Mouse (Mus musculus): ENCODE data around the gene Plod3. TPM values are rescaled to one million over a fixed set of nuclear protein-coding genes. Genes with fewer than 3 reads are reported as not detected.

The Plod3 gene
- polyA plus RNA-seq, 1 experiment, result 120 TPM

DNA sequence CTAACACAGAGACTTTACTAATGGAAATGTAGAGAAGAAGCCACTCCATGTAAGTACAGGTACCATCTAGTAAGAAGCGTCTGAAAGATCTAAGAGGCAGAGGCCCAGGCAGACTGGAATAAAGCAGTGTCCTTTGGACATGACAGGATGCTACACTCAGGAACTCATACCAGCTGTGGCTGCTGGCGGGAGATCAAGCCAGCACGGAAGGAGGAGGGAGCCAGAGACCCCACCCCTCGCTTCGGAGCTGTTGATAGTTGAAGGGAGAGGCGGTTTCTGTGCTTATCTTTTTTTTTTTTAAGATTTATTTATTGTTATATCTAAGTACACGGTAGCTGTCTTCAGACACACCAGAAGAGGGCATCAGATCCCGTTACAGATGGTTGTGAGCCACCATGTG is 20.5 kb downstream of the Plod3 start:
- TF ChIP-seq CTCF (IDR thresholded peaks at IDR 0.05; ENCODE audit: borderline replicate concordance, insufficient read depth, low read length) (no peak), POLR2A (IDR thresholded peaks at IDR 0.05; ENCODE audit: low read depth, low read length) (no peak)
- no peak overlapping the region for H3K4me3 ChIP-seq (ENCODE audit: insufficient read depth, low read length)
- no peaks in the 10 kb centered on the region for H3K4me1 ChIP-seq (ENCODE audit: control insufficient read depth, insufficient read depth, low read length)
- no peak overlapping the region for H3K27ac ChIP-seq (ENCODE audit: insufficient read depth, low read length)

GRCm38 (mm10) chr5:137009988-137010387 is 23.2 kb downstream of the Plod3 start:
- TF ChIP-seq POLR2A (IDR thresholded peaks at IDR 0.05; ENCODE audit: low read depth, low read length), result no peak
- no peak for TF ChIP-seq CTCF (IDR thresholded peaks at IDR 0.05; ENCODE audit: borderline replicate concordance, insufficient read depth, low read length)
- Histone ChIP-seq H3K4me1 (ENCODE audit: control insufficient read depth, insufficient read depth, low read length) (peaks cover 5% of the 10 kb centered on the region), H3K4me3 (ENCODE audit: insufficient read depth, low read length) (no peak overlapping the region), H3K27ac (ENCODE audit: insufficient read depth, low read length) (no peak overlapping the region)

DNA sequence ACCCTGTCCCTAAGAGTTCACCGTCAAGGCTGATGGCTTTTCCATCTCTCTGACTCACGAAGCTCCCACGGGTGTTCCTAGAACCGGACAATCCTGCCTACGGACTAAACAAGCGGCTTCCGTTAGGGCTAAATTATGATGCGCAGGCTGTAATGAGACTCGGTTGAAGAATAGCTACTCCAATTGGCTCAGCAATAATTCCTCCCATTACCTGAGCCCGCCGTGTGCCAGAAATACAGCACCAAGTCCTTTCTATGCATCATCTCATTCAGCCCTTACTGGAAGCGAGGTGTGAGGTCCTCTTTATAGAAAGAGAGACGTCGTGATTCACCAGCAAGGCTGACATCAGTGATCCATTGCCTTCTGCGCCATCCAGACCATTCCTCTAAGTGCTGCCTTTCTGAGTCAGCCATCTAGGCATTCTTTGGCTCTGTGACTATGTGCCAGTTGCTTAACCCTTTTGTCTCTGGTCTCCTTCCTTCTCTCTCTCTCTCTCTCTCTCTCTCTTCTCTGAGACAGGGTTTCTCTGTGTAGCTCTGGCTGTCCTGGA is 25.7 kb downstream of the Plod3 start:
- Histone ChIP-seq H3K4me3 (ENCODE audit: insufficient read depth, low read length) (no peak overlapping the region), H3K27ac (ENCODE audit: insufficient read depth, low read length) (peak overlapping the region; percentile 2; the same call in 1 of the 2 replicates), H3K4me1 (ENCODE audit: control insufficient read depth, insufficient read depth, low read length) (peaks cover 9% of the 10 kb centered on the region)
- TF ChIP-seq POLR2A (IDR thresholded peaks at IDR 0.05; ENCODE audit: low read depth, low read length) (no peak), CTCF (IDR thresholded peaks at IDR 0.05; ENCODE audit: borderline replicate concordance, insufficient read depth, low read length) (no peak)

DNA sequence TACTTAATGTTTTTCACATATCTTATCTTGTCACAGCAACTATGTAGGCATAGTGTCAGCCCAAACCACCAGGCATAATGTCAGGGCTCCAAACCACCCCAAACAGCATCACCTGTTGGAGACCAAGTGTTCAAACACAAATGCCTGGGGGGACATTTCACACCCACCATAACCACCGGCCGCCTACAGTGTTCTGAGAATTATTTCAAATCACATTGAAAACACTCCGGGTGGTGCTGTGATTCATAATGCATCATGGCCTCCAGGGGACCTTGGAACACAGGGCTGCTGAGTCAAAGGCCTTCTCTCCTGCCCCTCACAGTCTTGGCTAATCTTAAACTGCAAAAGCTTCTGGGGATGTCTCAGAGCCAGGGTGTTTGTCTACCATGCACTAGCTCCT is 29.1 kb downstream of the Plod3 start:
- Histone ChIP-seq H3K4me1 (ENCODE audit: control insufficient read depth, insufficient read depth, low read length) (peaks cover 9% of the 10 kb centered on the region), H3K27ac (ENCODE audit: insufficient read depth, low read length) (peak overlapping the region; percentile 78), H3K4me3 (ENCODE audit: insufficient read depth, low read length) (no peak overlapping the region)
- no peak for TF ChIP-seq CTCF (IDR thresholded peaks at IDR 0.05; ENCODE audit: borderline replicate concordance, insufficient read depth, low read length)
- no peak for TF ChIP-seq POLR2A (IDR thresholded peaks at IDR 0.05; ENCODE audit: low read depth, low read length)

GRCm38 (mm10) chr5:137024318-137024717 is 37.5 kb downstream of the Plod3 start:
- H3K27ac ChIP-seq (ENCODE audit: insufficient read depth, low read length), result no peak overlapping the region
- 0 out of 2 replicates have a peak, but pooled peaks cover 1% of the 10 kb centered on the region for H3K4me1 ChIP-seq (ENCODE audit: control insufficient read depth, insufficient read depth, low read length)
- TF ChIP-seq POLR2A (IDR thresholded peaks at IDR 0.05; ENCODE audit: low read depth, low read length) (no peak), CTCF (IDR thresholded peaks at IDR 0.05; ENCODE audit: borderline replicate concordance, insufficient read depth, low read length) (no peak)

DNA sequence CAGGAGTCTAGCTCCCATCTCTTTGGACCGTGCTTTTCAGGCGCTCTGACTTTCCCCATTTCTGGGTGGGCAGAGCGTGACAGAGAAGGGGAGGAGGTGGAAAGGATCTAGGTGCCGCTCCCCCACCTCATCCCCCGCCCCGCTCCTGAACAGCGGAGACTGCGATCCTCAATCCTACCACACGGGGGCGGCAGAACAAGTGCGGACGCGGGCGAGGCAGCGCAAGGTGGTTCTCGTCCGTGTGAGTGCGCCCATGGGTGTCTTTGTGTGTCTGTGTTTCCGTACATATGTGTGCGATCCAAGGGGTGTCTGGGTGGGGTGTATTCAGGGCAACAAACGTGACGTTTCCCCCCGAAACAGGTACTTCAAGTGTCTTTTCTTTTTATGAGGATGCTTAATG is 38.3 kb downstream of the Plod3 start:
- peak; percentile 98 for TF ChIP-seq CTCF (IDR thresholded peaks at IDR 0.05; ENCODE audit: borderline replicate concordance, insufficient read depth, low read length)
- TF ChIP-seq POLR2A (IDR thresholded peaks at IDR 0.05; ENCODE audit: low read depth, low read length), result no peak
- no peak overlapping the region for H3K4me3 ChIP-seq (ENCODE audit: insufficient read depth, low read length)
- 0 out of 2 replicates have a peak, but pooled peaks cover 4% of the 10 kb centered on the region for H3K4me1 ChIP-seq (ENCODE audit: control insufficient read depth, insufficient read depth, low read length)
- no peak overlapping the region for H3K27ac ChIP-seq (ENCODE audit: insufficient read depth, low read length)

More at GRCm38 (mm10) chr5:137024318-137024717, 37.5 kb downstream of the Plod3 start:
- no peak overlapping the region for H3K4me3 ChIP-seq (ENCODE audit: insufficient read depth, low read length)

DNA sequence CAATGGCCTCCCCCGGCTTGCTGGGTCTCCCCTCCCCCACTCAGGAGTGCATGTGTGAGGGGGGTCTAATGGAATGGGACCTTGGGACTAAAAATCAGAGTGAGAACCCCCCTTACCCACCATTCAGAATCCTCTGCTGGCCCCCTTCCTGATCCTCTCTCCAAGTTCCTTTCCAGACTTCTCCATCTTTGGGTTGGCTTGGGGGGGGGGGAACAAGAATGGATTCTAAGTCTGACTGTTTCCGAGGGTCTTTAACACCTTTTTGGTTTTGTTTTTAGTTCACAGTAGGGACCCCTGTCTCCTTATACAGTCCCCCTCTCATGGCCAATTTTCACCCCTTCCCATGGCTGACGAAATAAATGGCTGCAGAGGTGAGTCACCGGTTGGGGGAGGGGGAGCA is 39.3 kb downstream of the Plod3 start, which contains the start of gene Vgf:
Vgf (plus strand) TSS at position 301 of the 400 bp plus-strand sequence.
- H3K4me1 ChIP-seq (ENCODE audit: control insufficient read depth, insufficient read depth, low read length), result 0 out of 2 replicates have a peak, but pooled peaks cover 4% of the 10 kb centered on the region
- H3K4me3 ChIP-seq (ENCODE audit: insufficient read depth, low read length), result no peak within 1 kb of the TSS
- H3K27ac ChIP-seq (ENCODE audit: insufficient read depth, low read length), result no peak within 1 kb of the TSS
- TF ChIP-seq CTCF (IDR thresholded peaks at IDR 0.05; ENCODE audit: borderline replicate concordance, insufficient read depth, low read length) (no peak), POLR2A (IDR thresholded peaks at IDR 0.05; ENCODE audit: low read depth, low read length) (no peak)

DNA sequence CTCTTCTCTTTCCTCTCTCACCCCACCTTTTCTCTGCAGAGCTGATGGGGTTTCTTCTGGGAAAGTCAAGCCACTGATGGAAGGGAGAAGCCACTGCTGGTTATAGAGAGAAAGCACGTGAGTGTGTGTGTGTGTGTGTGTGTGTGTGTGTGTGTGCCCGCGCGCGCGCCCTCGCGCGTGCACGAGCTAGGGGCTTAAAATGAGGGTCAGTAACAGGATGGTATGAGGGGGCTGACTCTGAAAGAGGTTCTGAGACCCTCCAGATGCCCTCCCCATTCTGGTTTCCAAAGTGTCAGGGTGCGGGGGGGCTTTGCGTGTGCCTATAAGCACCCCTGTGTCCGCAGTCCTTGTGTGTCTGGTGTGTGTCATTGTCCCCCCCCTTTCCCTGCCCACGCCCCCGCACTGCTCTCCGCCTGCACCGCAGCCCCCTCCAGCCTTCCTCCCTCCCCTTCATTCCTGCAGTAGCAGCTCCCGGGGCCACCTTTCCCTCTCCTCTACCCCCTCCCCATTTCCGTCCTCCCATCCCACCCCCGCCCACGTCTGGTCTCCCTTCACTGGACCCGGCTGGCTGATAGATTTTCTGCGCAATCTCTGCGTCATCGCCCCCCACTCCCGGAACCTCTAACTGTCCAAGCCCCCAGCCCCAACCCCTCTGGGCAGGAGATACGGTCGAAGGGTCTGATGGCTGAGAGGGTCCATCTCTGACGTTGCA is 41.9 kb downstream of the Plod3 start:
- no peak overlapping the region for H3K4me3 ChIP-seq (ENCODE audit: insufficient read depth, low read length)
- peaks cover 7% of the 10 kb centered on the region; the same call in 1 of the 2 replicates for H3K4me1 ChIP-seq (ENCODE audit: control insufficient read depth, insufficient read depth, low read length)
- H3K27ac ChIP-seq (ENCODE audit: insufficient read depth, low read length), result no peak overlapping the region
- TF ChIP-seq CTCF (IDR thresholded peaks at IDR 0.05; ENCODE audit: borderline replicate concordance, insufficient read depth, low read length), result no peak
- no peak for TF ChIP-seq POLR2A (IDR thresholded peaks at IDR 0.05; ENCODE audit: low read depth, low read length)

GRCm38 (mm10) chr5:137029273-137029585 is 42.4 kb downstream of the Plod3 start:
- TF ChIP-seq CTCF (IDR thresholded peaks at IDR 0.05; ENCODE audit: borderline replicate concordance, insufficient read depth, low read length), result no peak
- TF ChIP-seq POLR2A (IDR thresholded peaks at IDR 0.05; ENCODE audit: low read depth, low read length), result no peak
- peaks cover 7% of the 10 kb centered on the region; the same call in 1 of the 2 replicates for H3K4me1 ChIP-seq (ENCODE audit: control insufficient read depth, insufficient read depth, low read length)
- peak overlapping the region; percentile 33; the same call in 1 of the 2 replicates for H3K4me3 ChIP-seq (ENCODE audit: insufficient read depth, low read length)
- no peak overlapping the region for H3K27ac ChIP-seq (ENCODE audit: insufficient read depth, low read length)

Data from embryonic fibroblast, embryonic 13.5 days (primary cell).